Mouse (Mus musculus): Measurements from ENCODE around the gene Fam3c.
"Not testable (repeated sequence)": the region's sequence is repeated elsewhere in the genome, so short reads cannot be mapped to it uniquely, and the experiment has no call there.

Gene Fam3c

DNA sequence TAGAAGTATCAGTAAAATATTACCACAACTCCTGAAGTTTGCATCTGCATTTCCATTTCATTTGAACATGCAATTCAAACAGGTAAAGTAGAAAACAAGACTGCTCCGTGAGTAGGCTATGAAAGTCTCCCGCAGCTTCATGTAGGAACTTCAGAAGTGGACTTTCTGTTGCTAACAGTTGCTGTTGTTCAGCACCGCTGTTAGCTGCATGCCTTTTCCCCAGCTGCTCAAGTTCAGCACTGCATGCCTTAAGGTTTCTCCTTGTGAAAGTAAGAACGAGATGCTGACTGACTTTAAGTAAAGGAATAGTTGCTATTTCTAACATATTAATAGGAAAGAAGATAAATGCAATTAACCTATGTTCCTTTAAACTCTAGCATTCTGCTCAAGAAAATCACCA, 64.0 kb downstream of the Fam3c start:
- no peak for DNase-seq (ENCODE audit: low spot score)

GRCm38 (mm10) chr6:22290790-22291189, 65.3 kb downstream of the Fam3c start:
- DNase-seq (ENCODE audit: low spot score), result no peak

- DNase-seq (ENCODE audit: low spot score), result no peak
Observed at GRCm38 (mm10) chr6:22289461-22290021, 66.5 kb downstream of the Fam3c start.

GRCm38 (mm10) chr6:22288737-22289460, 67.1 kb downstream of the Fam3c start:
- DNase-seq (ENCODE audit: low spot score), result no peak

- DNase-seq (ENCODE audit: low spot score), result no peak
Observed at GRCm38 (mm10) chr6:22288004-22288736, 67.9 kb downstream of the Fam3c start, which contains the start of gene Wnt16. TSS of gene Wnt16 (plus strand) at chr6:22288227.

DNA sequence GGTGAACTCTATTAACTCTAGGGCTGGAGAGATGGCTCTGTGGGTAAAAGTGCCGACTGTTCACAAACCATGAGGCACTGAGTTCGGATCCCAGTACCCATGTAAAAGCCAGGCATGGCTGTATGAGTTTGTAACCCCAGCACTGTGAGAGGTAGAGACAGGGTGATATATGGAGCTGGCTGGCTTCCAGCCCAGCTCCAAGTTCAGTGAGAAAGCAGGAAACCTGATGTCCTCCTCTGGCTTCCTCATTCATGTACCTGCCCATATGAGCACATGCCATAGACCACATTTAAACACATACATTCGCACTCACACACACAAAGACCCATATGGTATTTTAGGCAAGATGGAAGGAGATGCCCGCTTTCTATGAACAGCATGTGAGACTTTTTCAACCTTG, 73.6 kb downstream of the Fam3c start:
- DNase-seq (ENCODE audit: low spot score), result no peak

DNA sequence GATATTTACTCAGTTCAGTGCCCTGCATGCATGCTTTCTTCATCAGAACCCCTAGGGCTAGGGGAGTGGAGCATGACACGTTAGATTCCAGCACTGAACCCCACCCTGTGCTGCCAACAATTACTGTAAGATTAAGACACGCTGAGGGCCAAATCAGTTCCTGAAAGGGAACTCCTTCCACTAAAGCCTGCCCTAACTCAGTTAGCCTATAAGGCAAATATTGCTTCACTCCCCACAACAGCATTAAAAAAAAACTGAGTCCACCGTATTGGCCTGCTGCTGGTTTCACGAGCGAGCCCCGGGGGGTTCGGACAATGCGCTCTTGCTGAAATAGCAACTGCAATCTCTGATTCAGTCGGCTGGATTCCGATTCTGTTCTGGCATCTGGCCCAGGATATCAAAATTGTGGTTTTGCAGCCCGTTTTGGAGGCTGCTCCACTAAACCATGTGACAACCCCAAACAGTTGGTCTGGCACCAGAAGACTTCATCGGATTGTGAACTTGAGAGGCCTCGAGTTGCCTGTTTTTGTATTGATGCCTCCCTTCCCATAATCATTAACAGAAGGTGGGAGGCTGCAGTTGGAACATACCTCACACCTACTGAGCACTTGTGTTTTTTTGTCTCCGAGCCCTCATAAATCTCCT, 75.7 kb downstream of the Fam3c start:
- no peak for DNase-seq (ENCODE audit: low spot score)

DNA sequence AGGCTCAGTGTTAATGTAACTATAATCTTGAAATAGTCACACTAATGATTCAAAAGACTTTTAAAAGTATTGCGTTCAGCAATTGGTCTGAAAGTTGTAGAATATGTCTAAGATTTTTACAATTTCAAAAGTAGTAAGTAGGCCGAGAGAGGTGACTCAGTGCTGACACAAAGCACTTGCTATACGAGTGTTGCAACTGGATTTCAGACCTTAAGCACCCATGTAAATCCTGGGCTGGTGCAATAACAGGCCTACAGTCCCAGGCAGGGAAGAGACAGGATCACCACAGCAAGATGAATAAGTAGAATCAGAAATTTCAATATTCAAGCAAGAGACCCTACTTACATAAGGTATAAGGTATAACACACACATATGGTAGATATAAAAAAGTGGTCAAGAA, 78.1 kb downstream of the Fam3c start:
- no peak for DNase-seq (ENCODE audit: low spot score)

GRCm38 (mm10) chr6:22269840-22270521, 86.1 kb downstream of the Fam3c start:
- no peak for DNase-seq (ENCODE audit: low spot score)

DNA sequence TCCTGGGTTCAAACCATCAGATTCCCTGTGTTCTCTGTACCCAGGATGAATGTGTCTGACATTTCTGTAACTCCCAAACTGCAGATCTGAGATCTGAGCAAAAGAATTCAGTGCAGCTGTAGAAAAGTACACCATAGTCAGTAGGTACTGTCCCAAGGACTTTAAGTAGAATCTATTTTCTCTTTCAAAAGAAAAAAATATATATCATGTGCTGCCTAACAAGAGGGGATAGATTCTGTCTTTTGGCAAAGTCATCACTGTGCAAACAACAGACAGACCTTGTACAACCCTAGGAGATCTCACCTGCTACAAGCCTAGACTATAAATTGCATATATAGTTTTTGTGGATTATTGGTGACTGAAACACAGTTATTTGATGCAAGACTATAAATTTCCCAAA, 87.4 kb downstream of the Fam3c start:
- no peak for DNase-seq (ENCODE audit: low spot score)

GRCm38 (mm10) chr6:22267807-22268667, 88.0 kb downstream of the Fam3c start:
- DNase-seq (ENCODE audit: low spot score), result no peak

DNA sequence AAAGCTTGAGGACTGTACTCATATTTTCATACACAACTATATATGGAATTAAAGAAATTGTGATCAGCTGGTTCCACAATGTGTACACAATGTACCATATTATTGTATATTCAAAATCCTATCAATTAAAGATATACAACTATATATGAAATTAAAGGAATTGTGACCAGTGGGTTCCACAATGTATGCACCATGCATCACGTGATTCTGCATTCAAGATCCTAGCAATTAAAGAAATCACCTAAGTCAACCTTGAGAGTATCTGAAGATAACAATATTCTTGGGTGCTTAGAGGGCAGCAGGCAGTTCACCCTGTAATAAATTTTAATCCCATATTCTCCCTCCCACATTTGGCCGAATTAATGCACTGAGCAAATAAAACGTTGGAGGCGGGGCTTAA, 90.0 kb downstream of the Fam3c start:
- DNase-seq (ENCODE audit: low spot score), result no peak

- DNase-seq (ENCODE audit: low spot score), result not testable (repeated sequence)
Observed at GRCm38 (mm10) chr6:22264094-22264493, 91.9 kb downstream of the Fam3c start.

- DNase-seq (ENCODE audit: low spot score), result no peak
Observed at GRCm38 (mm10) chr6:22262519-22262918, 93.5 kb downstream of the Fam3c start.

DNA sequence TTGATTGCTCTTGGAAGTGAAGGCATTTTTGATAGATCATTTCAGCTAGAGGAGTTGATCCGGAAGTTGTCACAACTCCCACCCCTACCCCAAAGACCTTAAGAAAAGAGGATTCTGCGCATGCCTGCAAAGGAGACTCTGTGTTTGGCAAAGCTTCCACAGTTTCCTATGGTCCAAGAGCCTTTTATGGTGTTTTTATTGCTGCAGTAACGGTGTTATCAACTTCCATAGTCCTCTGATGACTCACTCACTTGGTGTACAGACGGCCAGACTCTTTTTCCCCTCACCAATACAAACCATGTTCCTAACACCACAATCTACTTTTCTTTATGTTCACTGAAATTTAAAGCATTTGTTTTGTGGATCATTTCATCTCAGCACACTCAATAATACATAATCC, 97.3 kb downstream of the Fam3c start:
- DNase-seq (ENCODE audit: low spot score), result no peak
